Mouse (Mus musculus): ENCODE measurements at regions not wholly inside any gene's neighbourhood (a gene's known extent, or its start where the extent isn't known, plus 50 kb on each side); places are given as distances from the start of the nearest gene placed in this dataset.

- TF ChIP-seq TAL1 (IDR thresholded peaks at IDR 0.05; ENCODE audit: low read length): no peak
- no peak for TF ChIP-seq GATA1 (IDR thresholded peaks at IDR 0.05; ENCODE audit: low read length)
These were observed 93.4 kb upstream of the Cops8 start for GRCm38 (mm10) chr1:90509371-90509770.

All from erythroblast, embryonic 14.5 days (primary cell).